Mouse (Mus musculus) heart, adult 2 months (tissue): Measurements from ENCODE around the gene Eci3.

Experiments used
- CTCF ChIP-seq: fragments of 200-600 bp; IDR thresholded peaks from 2 replicates; pipeline ENCODE4 v1.8.1; 2022; ENCODE audit warnings: antibody characterized with exemption, mild to moderate bottlenecking, moderate library complexity
- EP300 ChIP-seq: fragments of 200-500 bp; IDR thresholded peaks from 2 replicates; pipeline ENCODE4 v1.6.1; 2011; ENCODE audit warnings: low read depth, low read length, control low read depth; ENCODE audit not compliant: insufficient read depth
- POLR2A ChIP-seq: fragments of 200-500 bp; IDR thresholded peaks from 2 replicates; pipeline ENCODE4 v1.6.1; 2011; ENCODE audit warnings: mild to moderate bottlenecking, low read depth, low read length, control low read depth; ENCODE audit not compliant: insufficient read depth

DNA sequence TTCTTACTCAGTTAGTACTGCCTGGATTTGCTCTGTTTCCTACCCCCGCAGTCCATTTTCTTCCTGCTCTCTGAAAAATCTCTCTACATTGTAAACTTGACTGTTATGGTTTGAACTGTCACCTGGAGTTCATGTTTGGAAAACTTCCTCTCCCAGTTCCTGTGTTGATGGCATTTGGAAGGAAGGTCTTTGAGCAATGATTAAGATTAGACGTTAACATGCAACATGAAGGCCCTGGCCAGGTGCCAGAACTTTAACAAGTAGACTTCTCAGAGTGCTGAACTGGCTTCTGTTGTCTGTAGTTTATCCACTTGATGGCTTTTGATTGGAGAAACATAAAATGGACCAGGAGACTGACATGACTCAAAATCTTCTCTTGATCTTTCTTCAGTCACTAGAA is 32.3 kb upstream of the Eci3 start:
- TF ChIP-seq CTCF, result no peak
- TF ChIP-seq EP300, result no peak
- no peak for TF ChIP-seq POLR2A
